Mouse (Mus musculus) thymus, adult 2 months (tissue): ENCODE measurements at regions not wholly inside any gene's neighbourhood (a gene's known extent, or its start where the extent isn't known, plus 50 kb on each side); places are given as distances from the start of the nearest gene placed in this dataset.

ENCODE experiments used
- CTCF ChIP-seq: fragments of 200-500 bp; IDR thresholded peaks from 2 replicates; pipeline ENCODE4 v1.5.1; 2012; ENCODE audit warnings: mild to moderate bottlenecking, control low read depth, low read length, moderate library complexity, borderline replicate concordance; ENCODE audit not compliant: control insufficient read depth, poor library complexity, insufficient read depth; ENCODE audit errors: extremely low read depth
- POLR2A ChIP-seq: fragments of 200-500 bp; IDR thresholded peaks from 2 replicates; pipeline ENCODE4 v1.6.1; 2012; ENCODE audit warnings: mild to moderate bottlenecking, low read length, control low read depth, moderate library complexity; ENCODE audit not compliant: control insufficient read depth, poor library complexity, insufficient read depth; ENCODE audit errors: extremely low read depth

- no peak for TF ChIP-seq CTCF
- TF ChIP-seq POLR2A, result no peak
Measured at GRCm38 (mm10) chr4:53264501-53264900, 104.8 kb upstream of the Abca1 start.
